Mouse (Mus musculus): ENCODE measurements around the gene Lrrc10b.

DNA sequence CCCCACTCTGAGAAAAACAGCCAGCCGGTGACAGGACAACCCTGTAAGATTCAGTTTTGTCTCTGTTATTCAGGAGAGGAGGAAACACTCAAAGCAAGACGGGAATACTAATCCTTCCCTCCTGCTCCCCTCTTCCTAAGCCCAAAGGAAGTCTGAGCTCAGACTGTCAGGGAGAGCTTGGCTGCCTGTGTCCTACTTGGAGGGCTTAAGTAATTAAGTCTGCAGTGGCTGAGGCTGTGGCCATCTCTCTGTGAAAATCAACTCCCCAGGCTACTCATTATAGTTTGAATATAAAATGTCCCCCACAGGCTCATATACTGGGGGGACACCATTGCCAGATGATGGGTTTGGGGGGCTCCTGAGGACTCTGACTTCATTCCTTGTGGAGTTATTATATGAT, 39.7 kb upstream of the Lrrc10b start:
- TF ChIP-seq RCOR1 (conservative IDR thresholded peaks at IDR 0.05; ENCODE audit: low read depth, low read length) (no peak), JUND (conservative IDR thresholded peaks at IDR 0.05; ENCODE audit: low read depth, low read length) (no peak), ZC3H11A (IDR thresholded peaks at IDR 0.05; ENCODE audit: low read depth, low read length) (no peak), CTCF (conservative IDR thresholded peaks at IDR 0.05 in 1 of 2, IDR thresholded peaks at IDR 0.05 in 1 of 2; ENCODE audit: low read depth in 2 of 2, low read length in 2 of 2) (no peak), POLR2AphosphoS2 (IDR thresholded peaks at IDR 0.05; ENCODE audit: low read depth, low read length) (no peak), POLR2A (IDR thresholded peaks at IDR 0.05; ENCODE audit: low read depth, low read length) (no peak), ETS1 (conservative IDR thresholded peaks at IDR 0.05; ENCODE audit: low read depth, low read length) (no peak), ELF1 (IDR thresholded peaks at IDR 0.05; ENCODE audit: low read depth, low read length) (no peak), CHD1 (IDR thresholded peaks at IDR 0.05; ENCODE audit: low read depth, low read length) (no peak), ZNF384 (IDR thresholded peaks at IDR 0.05; ENCODE audit: low read depth, low read length) (no peak), TCF12 (IDR thresholded peaks at IDR 0.05; ENCODE audit: low read depth, low read length) (no peak)

Measured in CH12.LX (cell line).